In the genomic region with DNA sequence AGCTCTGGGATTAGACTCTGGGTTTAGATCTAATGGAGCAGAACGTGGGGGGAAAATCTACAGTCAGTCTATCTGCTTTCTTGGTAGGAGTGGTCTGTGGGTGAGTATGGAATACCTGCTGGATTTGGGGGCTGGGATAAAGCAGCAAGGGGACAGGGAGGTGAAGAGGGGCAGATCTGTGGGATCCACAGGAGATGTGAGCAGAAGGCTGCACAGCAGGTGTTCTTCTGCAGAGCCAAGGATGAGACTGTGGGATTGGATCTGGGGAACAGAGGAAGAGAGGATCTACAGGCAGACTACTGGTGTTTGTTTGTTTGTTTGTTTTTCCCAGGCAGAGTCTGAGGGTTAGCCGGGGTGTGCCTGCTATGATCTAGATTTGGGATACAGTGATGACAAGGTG, we compare ENCODE assay signal across 17 mouse cellular contexts.
DNase-seq lines count a peak whose midpoint lies in the region; ATAC-seq and TF ChIP-seq lines count a peak whose summit lies in the region.
"Had no signal": no experiment of that assay in that cellular context is flagged by ENCODE, and none has a peak within 500 bp of the region (broad histone marks: within the 10 kb centered on the region; RNA-seq: fewer than 3 reads in every experiment).

No protein-coding gene starts in this region.

- peaks cover 3% of the 10 kb centered on the region; the same call in 1 of the 2 replicates for H3K4me1 ChIP-seq in cerebellum, adult 2 months (ENCODE audit: control insufficient read depth, insufficient read depth, low read length)
- H3K4me1 ChIP-seq: embryonic facial prominence, embryonic 12.5 days; forebrain, embryonic 15.5 days; heart, embryonic 12.5 days had no signal

- H3K27ac ChIP-seq in cerebellum, adult 2 months (ENCODE audit: insufficient read depth, low read length): peak overlapping the region; percentile 94
- H3K27ac ChIP-seq: embryonic facial prominence, embryonic 12.5 days; forebrain, embryonic 15.5 days had no signal

- peak; percentile 97 for DNase-seq in brain, adult 2 months (ENCODE audit: low read depth, low spot score)
- DNase-seq in cerebellum, adult 2 months: peak; percentile 93 to 94
- peak; percentile 91 to 92 for DNase-seq in cerebellum, postnatal 10 days
- no peak for DNase-seq in heart, postnatal 25 days (ENCODE audit: low spot score)
- DNase-seq in c-Kit-positive CD71-positive TER-119-positive erythroid progenitor cells, embryonic 14.5 days (ENCODE audit: low spot score): no peak
- DNase-seq in heart, adult 18-20 months: no peak
- no peak for DNase-seq in retina, postnatal 1 day
- DNase-seq: adrenal gland, adult 8-10 months; adrenal gland, postnatal 36 days; gastrocnemius, postnatal 10 days; heart, postnatal 36 days; kidney, adult 11 months had no signal

- H3K4me3 ChIP-seq in cerebellum, adult 2 months (replicated peaks; ENCODE audit: insufficient read depth, low read depth, low read length): no peak overlapping the region
- H3K4me3 ChIP-seq: embryonic facial prominence, embryonic 12.5 days; forebrain, embryonic 15.5 days; heart, embryonic 12.5 days had no signal

- peak; percentile 99 for ATAC-seq in cerebellum, adult (ENCODE audit: insufficient number of reproducible peaks, low FRiP score, low TSS enrichment)
- ATAC-seq: forebrain, embryonic 15.5 days; hindbrain, embryonic 16.5 days had no signal

- 12% methylated on average over 2 of the region's 2 CpGs for WGBS in cerebellum, adult 2 months

- H3K27me3 ChIP-seq in cerebellum, adult 2 months (ENCODE audit: control insufficient read depth, insufficient read depth, low read length): no peaks in the 10 kb centered on the region
- H3K27me3 ChIP-seq: embryonic facial prominence, embryonic 12.5 days; forebrain, embryonic 15.5 days; heart, embryonic 12.5 days had no signal

- TF ChIP-seq CTCF in cerebellum, adult 2 months (IDR thresholded peaks at IDR 0.05; ENCODE audit: borderline replicate concordance, insufficient read depth, low read depth, low read length): no peak

- intact Hi-C loops in heart, postnatal 25 days (cut with DNase I): no loop called here

- TF ChIP-seq POLR2A in cerebellum, adult 2 months (IDR thresholded peaks at IDR 0.05; ENCODE audit: borderline replicate concordance, insufficient read depth, low read length): peak; percentile 32; the same call in 1 of the 2 replicates

Comparison
In these comparisons a context has a peak if more than half of its experiments do, and no peak if none do; other contexts are left out.
1. DNase-seq: peak in brain, adult 2 months (single experiment), cerebellum, adult 2 months (2 of 2) and cerebellum, postnatal 10 days (2 of 2); none in heart, postnatal 25 days (single experiment), c-Kit-positive CD71-positive TER-119-positive erythroid progenitor cells, embryonic 14.5 days (single experiment), heart, adult 18-20 months (0 of 2) and retina, postnatal 1 day (single experiment).